Mouse (Mus musculus) brown adipose tissue, adult 24 weeks (tissue): Measurements from ENCODE around the gene D430041D05Rik. TPM values are rescaled to one million over a fixed set of nuclear protein-coding genes. Genes with fewer than 3 reads are reported as not detected.

Source experiments
- H3K27ac ChIP-seq: fragments of 200-500 bp; replicated peaks from 2 replicates; pipeline ENCODE4 v1.5.1; 2012; ENCODE audit warnings: low read depth, mild to moderate bottlenecking, low read length
- H3K4me1 ChIP-seq: fragments of 200-500 bp; 2 replicates; pipeline ENCODE4 v1.6.1; 2012; ENCODE audit warnings: low read length, mixed read lengths; ENCODE audit not compliant: control insufficient read depth, insufficient read depth, insufficient read length
- H3K4me3 ChIP-seq: fragments of 200-500 bp; 2 replicates; pipeline ENCODE4 v1.5.1; 2012; ENCODE audit warnings: low read depth, mild to moderate bottlenecking, low read length, moderate library complexity; ENCODE audit not compliant: insufficient read depth
- polyA plus RNA-seq: library from polyadenylated mRNA; stranded (reverse); fragments of >200 nt; gene quantifications from 2 replicates; pipeline ENCODE4 v1.2.4, GENCODE M21; 2012; ENCODE audit not compliant: missing spikeins, insufficient read depth, insufficient read length

The D430041D05Rik gene
- polyA plus RNA-seq, 1 experiment, result 0.12 TPM

GRCm38 (mm10) chr2:104305722-104306121 lies 105.1 kb downstream of the D430041D05Rik start:
- H3K27ac ChIP-seq, result no peak overlapping the region
- no peaks in the 10 kb centered on the region for H3K4me1 ChIP-seq
- no peak overlapping the region for H3K4me3 ChIP-seq

GRCm38 (mm10) chr2:104299912-104300311 lies 110.9 kb downstream of the D430041D05Rik start:
- Histone ChIP-seq H3K27ac (no peak overlapping the region), H3K4me3 (no peak overlapping the region), H3K4me1 (no peaks in the 10 kb centered on the region)

GRCm38 (mm10) chr2:104299160-104299559 lies 111.7 kb downstream of the D430041D05Rik start:
- H3K4me1 ChIP-seq, result no peaks in the 10 kb centered on the region
- H3K27ac ChIP-seq, result no peak overlapping the region
- H3K4me3 ChIP-seq, result no peak overlapping the region

- Histone ChIP-seq H3K4me1 (no peaks in the 10 kb centered on the region), H3K27ac (no peak overlapping the region), H3K4me3 (no peak overlapping the region)
Measured at GRCm38 (mm10) chr2:104286821-104287220, 124.0 kb downstream of the D430041D05Rik start.

- H3K4me1 ChIP-seq, result no peaks in the 10 kb centered on the region
- H3K27ac ChIP-seq, result no peak overlapping the region
- H3K4me3 ChIP-seq, result no peak overlapping the region
Measured at GRCm38 (mm10) chr2:104283401-104283955, 127.3 kb downstream of the D430041D05Rik start.

GRCm38 (mm10) chr2:104282835-104283234 lies 128.0 kb downstream of the D430041D05Rik start:
- H3K4me1 ChIP-seq, result no peaks in the 10 kb centered on the region
- H3K4me3 ChIP-seq, result no peak overlapping the region
- H3K27ac ChIP-seq, result no peak overlapping the region

- H3K27ac ChIP-seq, result no peak overlapping the region
- no peak overlapping the region for H3K4me3 ChIP-seq
- H3K4me1 ChIP-seq, result no peaks in the 10 kb centered on the region
Measured at GRCm38 (mm10) chr2:104267049-104267448, 143.8 kb downstream of the D430041D05Rik start.

GRCm38 (mm10) chr2:104261741-104262067 lies 149.1 kb downstream of the D430041D05Rik start:
- Histone ChIP-seq H3K27ac (no peak overlapping the region), H3K4me1 (no peaks in the 10 kb centered on the region), H3K4me3 (no peak overlapping the region)

GRCm38 (mm10) chr2:104260920-104261740 lies 149.7 kb downstream of the D430041D05Rik start:
- Histone ChIP-seq H3K4me1 (no peaks in the 10 kb centered on the region), H3K4me3 (no peak overlapping the region), H3K27ac (no peak overlapping the region)

- no peaks in the 10 kb centered on the region for H3K4me1 ChIP-seq
- H3K4me3 ChIP-seq, result no peak overlapping the region
- H3K27ac ChIP-seq, result no peak overlapping the region
Measured at GRCm38 (mm10) chr2:104256585-104256984, 154.2 kb downstream of the D430041D05Rik start.

- Histone ChIP-seq H3K4me3 (no peak overlapping the region), H3K4me1 (no peaks in the 10 kb centered on the region), H3K27ac (no peak overlapping the region)
Measured at GRCm38 (mm10) chr2:104254944-104255343, 155.9 kb downstream of the D430041D05Rik start.

- Histone ChIP-seq H3K4me1 (no peaks in the 10 kb centered on the region), H3K4me3 (no peak overlapping the region), H3K27ac (no peak overlapping the region)
Measured at GRCm38 (mm10) chr2:104253341-104253740, 157.5 kb downstream of the D430041D05Rik start.

GRCm38 (mm10) chr2:104251647-104252046 lies 159.2 kb downstream of the D430041D05Rik start:
- Histone ChIP-seq H3K27ac (no peak overlapping the region), H3K4me1 (no peaks in the 10 kb centered on the region), H3K4me3 (no peak overlapping the region)

- no peak overlapping the region for H3K4me3 ChIP-seq
- no peak overlapping the region for H3K27ac ChIP-seq
- no peaks in the 10 kb centered on the region for H3K4me1 ChIP-seq
Measured at GRCm38 (mm10) chr2:104249856-104250255, 161.0 kb downstream of the D430041D05Rik start.

- H3K27ac ChIP-seq, result no peak overlapping the region
Measured at GRCm38 (mm10) chr2:104246851-104247250, 164.0 kb downstream of the D430041D05Rik start.

GRCm38 (mm10) chr2:104242055-104242454 lies 168.8 kb downstream of the D430041D05Rik start:
- Histone ChIP-seq H3K27ac (no peak overlapping the region), H3K4me3 (no peak overlapping the region)

More at GRCm38 (mm10) chr2:104246851-104247250, 164.0 kb downstream of the D430041D05Rik start:
- Histone ChIP-seq H3K4me3 (no peak overlapping the region), H3K4me1 (no peaks in the 10 kb centered on the region)

More at GRCm38 (mm10) chr2:104242055-104242454, 168.8 kb downstream of the D430041D05Rik start:
- no peaks in the 10 kb centered on the region for H3K4me1 ChIP-seq
